Mouse (Mus musculus): Measurements from ENCODE around the gene Itih4. TPM values are rescaled to one million over a fixed set of nuclear protein-coding genes. Genes with fewer than 3 reads are reported as not detected.

Itih4 gene
- polyA plus RNA-seq, 1 experiment = 0.21 TPM

DNA sequence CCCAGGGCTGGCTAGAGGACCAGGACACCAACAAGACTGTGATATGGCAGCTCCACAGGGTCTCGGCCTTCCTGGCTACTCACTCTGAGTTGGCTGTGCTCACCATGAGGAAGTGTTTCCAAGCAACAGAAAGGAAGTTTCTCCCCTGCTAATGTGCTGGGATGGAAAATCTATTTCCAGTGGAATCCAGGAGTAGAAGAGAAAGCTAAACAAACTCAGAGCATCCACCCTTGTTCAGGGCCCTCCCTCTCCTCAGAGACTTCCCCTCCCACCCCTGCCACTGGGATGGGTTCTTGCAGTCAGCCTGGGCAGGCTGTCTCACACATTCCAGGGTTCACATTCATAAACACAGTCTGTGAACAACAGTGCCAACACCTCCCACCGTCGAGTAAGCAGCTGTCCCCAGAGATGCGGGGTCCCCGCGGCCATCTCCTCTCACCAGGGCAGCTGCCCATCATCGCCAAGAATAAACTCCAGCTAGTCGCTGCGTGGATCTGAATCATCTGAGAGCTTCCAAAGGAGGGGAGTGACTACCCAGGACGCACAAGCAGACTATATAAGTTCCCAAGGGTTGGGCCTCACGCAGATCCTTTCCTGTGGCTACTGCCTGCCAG is 7.2 kb upstream of the Itih4 start, which contains the start of gene Mustn1:
Mustn1 (plus strand) TSS at position 243 of the 614 bp plus-strand sequence.
- H3K36me3 ChIP-seq (ENCODE audit: control insufficient read depth, insufficient read depth, low read length) = no peaks in the 10 kb centered on the region
- no peak within 1 kb of the TSS for H3K4me3 ChIP-seq (ENCODE audit: control insufficient read depth, low read depth, low read length)
- H3K27me3 ChIP-seq (ENCODE audit: control insufficient read depth, insufficient read depth, low read length) = no peaks in the 10 kb centered on the region
- TF ChIP-seq POLR2A (IDR thresholded peaks at IDR 0.05; ENCODE audit: control insufficient read depth, low read depth, low read length) (no peak), CTCF (IDR thresholded peaks at IDR 0.05; ENCODE audit: control insufficient read depth, insufficient read depth, insufficient replicate concordance, low read depth, low read length) (no peak)
- peaks cover 5% of the 10 kb centered on the region for H3K4me1 ChIP-seq (ENCODE audit: control insufficient read depth, insufficient read depth, low read length)
- no peak within 1 kb of the TSS for H3K27ac ChIP-seq (ENCODE audit: control insufficient read depth, insufficient read depth, low read depth, low read length)

- TF ChIP-seq CTCF (IDR thresholded peaks at IDR 0.05; ENCODE audit: control insufficient read depth, insufficient read depth, insufficient replicate concordance, low read depth, low read length) = no peak
- no peak for TF ChIP-seq POLR2A (IDR thresholded peaks at IDR 0.05; ENCODE audit: control insufficient read depth, low read depth, low read length)
- Histone ChIP-seq H3K4me3 (ENCODE audit: control insufficient read depth, low read depth, low read length) (no peak overlapping the region), H3K36me3 (ENCODE audit: control insufficient read depth, insufficient read depth, low read length) (no peaks in the 10 kb centered on the region), H3K27me3 (ENCODE audit: control insufficient read depth, insufficient read depth, low read length) (no peaks in the 10 kb centered on the region), H3K27ac (ENCODE audit: control insufficient read depth, insufficient read depth, low read depth, low read length) (no peak overlapping the region), H3K4me1 (ENCODE audit: control insufficient read depth, insufficient read depth, low read length) (peaks cover 5% of the 10 kb centered on the region)
These were observed 6.5 kb upstream of the Itih4 start for GRCm38 (mm10) chr14:30879794-30880193.

- Histone ChIP-seq H3K4me3 (ENCODE audit: control insufficient read depth, low read depth, low read length) (no peak overlapping the region), H3K27me3 (ENCODE audit: control insufficient read depth, insufficient read depth, low read length) (no peaks in the 10 kb centered on the region), H3K27ac (ENCODE audit: control insufficient read depth, insufficient read depth, low read depth, low read length) (no peak overlapping the region), H3K36me3 (ENCODE audit: control insufficient read depth, insufficient read depth, low read length) (no peaks in the 10 kb centered on the region), H3K4me1 (ENCODE audit: control insufficient read depth, insufficient read depth, low read length) (peaks cover 4% of the 10 kb centered on the region)
- no peak for TF ChIP-seq POLR2A (IDR thresholded peaks at IDR 0.05; ENCODE audit: control insufficient read depth, low read depth, low read length)
- TF ChIP-seq CTCF (IDR thresholded peaks at IDR 0.05; ENCODE audit: control insufficient read depth, insufficient read depth, insufficient replicate concordance, low read depth, low read length) = no peak
These were observed 6.0 kb upstream of the Itih4 start for GRCm38 (mm10) chr14:30880251-30880650.

GRCm38 (mm10) chr14:30880811-30881717 is 5.2 kb upstream of the Itih4 start:
- Histone ChIP-seq H3K27me3 (ENCODE audit: control insufficient read depth, insufficient read depth, low read length) (no peaks in the 10 kb centered on the region), H3K36me3 (ENCODE audit: control insufficient read depth, insufficient read depth, low read length) (no peaks in the 10 kb centered on the region), H3K4me1 (ENCODE audit: control insufficient read depth, insufficient read depth, low read length) (no peaks in the 10 kb centered on the region), H3K4me3 (ENCODE audit: control insufficient read depth, low read depth, low read length) (no peak overlapping the region), H3K27ac (ENCODE audit: control insufficient read depth, insufficient read depth, low read depth, low read length) (no peak overlapping the region)
- no peak for TF ChIP-seq CTCF (IDR thresholded peaks at IDR 0.05; ENCODE audit: control insufficient read depth, insufficient read depth, insufficient replicate concordance, low read depth, low read length)
- TF ChIP-seq POLR2A (IDR thresholded peaks at IDR 0.05; ENCODE audit: control insufficient read depth, low read depth, low read length) = no peak

- H3K4me1 ChIP-seq (ENCODE audit: control insufficient read depth, insufficient read depth, low read length) = no peaks in the 10 kb centered on the region
- no peaks in the 10 kb centered on the region for H3K27me3 ChIP-seq (ENCODE audit: control insufficient read depth, insufficient read depth, low read length)
- H3K4me3 ChIP-seq (ENCODE audit: control insufficient read depth, low read depth, low read length) = no peak overlapping the region
- no peaks in the 10 kb centered on the region for H3K36me3 ChIP-seq (ENCODE audit: control insufficient read depth, insufficient read depth, low read length)
- no peak overlapping the region for H3K27ac ChIP-seq (ENCODE audit: control insufficient read depth, insufficient read depth, low read depth, low read length)
- no peak for TF ChIP-seq POLR2A (IDR thresholded peaks at IDR 0.05; ENCODE audit: control insufficient read depth, low read depth, low read length)
- no peak for TF ChIP-seq CTCF (IDR thresholded peaks at IDR 0.05; ENCODE audit: control insufficient read depth, insufficient read depth, insufficient replicate concordance, low read depth, low read length)
These were observed 4.6 kb upstream of the Itih4 start for GRCm38 (mm10) chr14:30881718-30882108.

GRCm38 (mm10) chr14:30885298-30885697 is 978 bp upstream of the Itih4 start:
- Histone ChIP-seq H3K4me1 (ENCODE audit: control insufficient read depth, insufficient read depth, low read length) (no peaks in the 10 kb centered on the region; the same call in 1 of the 2 replicates), H3K27ac (ENCODE audit: control insufficient read depth, insufficient read depth, low read depth, low read length) (no peak overlapping the region), H3K27me3 (ENCODE audit: control insufficient read depth, insufficient read depth, low read length) (no peaks in the 10 kb centered on the region), H3K4me3 (ENCODE audit: control insufficient read depth, low read depth, low read length) (no peak overlapping the region), H3K36me3 (ENCODE audit: control insufficient read depth, insufficient read depth, low read length) (no peaks in the 10 kb centered on the region)
- TF ChIP-seq POLR2A (IDR thresholded peaks at IDR 0.05; ENCODE audit: control insufficient read depth, low read depth, low read length) (no peak), CTCF (IDR thresholded peaks at IDR 0.05; ENCODE audit: control insufficient read depth, insufficient read depth, insufficient replicate concordance, low read depth, low read length) (no peak)

- no peak for TF ChIP-seq POLR2A (IDR thresholded peaks at IDR 0.05; ENCODE audit: control insufficient read depth, low read depth, low read length)
- no peak for TF ChIP-seq CTCF (IDR thresholded peaks at IDR 0.05; ENCODE audit: control insufficient read depth, insufficient read depth, insufficient replicate concordance, low read depth, low read length)
- H3K4me3 ChIP-seq (ENCODE audit: control insufficient read depth, low read depth, low read length) = no peak overlapping the region
- no peaks in the 10 kb centered on the region for H3K36me3 ChIP-seq (ENCODE audit: control insufficient read depth, insufficient read depth, low read length)
- no peak overlapping the region for H3K27ac ChIP-seq (ENCODE audit: control insufficient read depth, insufficient read depth, low read depth, low read length)
- no peaks in the 10 kb centered on the region for H3K27me3 ChIP-seq (ENCODE audit: control insufficient read depth, insufficient read depth, low read length)
- no peaks in the 10 kb centered on the region; the same call in 1 of the 2 replicates for H3K4me1 ChIP-seq (ENCODE audit: control insufficient read depth, insufficient read depth, low read length)
These were observed 2.0 kb downstream of the Itih4 start for GRCm38 (mm10) chr14:30888271-30888732.
